Mouse (Mus musculus) cortical plate, adult 2 months (tissue): ENCODE results near the gene Nars2.

Experiments
- CTCF ChIP-seq: fragments of 200-500 bp; IDR thresholded peaks from 2 replicates; pipeline ENCODE4 v1.5.1; 2011; ENCODE audit warnings: mild to moderate bottlenecking, control low read depth, low read length; ENCODE audit not compliant: insufficient read depth; ENCODE audit errors: extremely low read depth
- POLR2A ChIP-seq: fragments of 200-500 bp; IDR thresholded peaks from 2 replicates; pipeline ENCODE4 v1.6.1; 2011; ENCODE audit warnings: mild to moderate bottlenecking, low read length, control low read depth; ENCODE audit not compliant: insufficient read depth; ENCODE audit errors: extremely low read depth

- TF ChIP-seq POLR2A = no peak
- TF ChIP-seq CTCF = no peak
These were observed 130.6 kb downstream of the Nars2 start for GRCm38 (mm10) chr7:97081959-97082218.
